Mouse (Mus musculus): ENCODE measurements around the gene Neurog3. TPM values are rescaled to one million over a fixed set of nuclear protein-coding genes. Genes with fewer than 3 reads are reported as not detected.

Neurog3 gene
- polyA plus RNA-seq, 1 experiment from 2014 or later: not detected

GRCm38 (mm10) chr10:62183053-62183452 lies 50.2 kb downstream of the Neurog3 start:
- no peak overlapping the region for H3K27ac ChIP-seq (replicated peaks; ENCODE audit: low read depth, low read length)
- ATAC-seq (ENCODE audit: low read depth) (peak; percentile 62), DNase-seq (ENCODE audit: low spot score) (peak; percentile 94)
- H3K9ac ChIP-seq (ENCODE audit: low read depth, low read length): no peak overlapping the region
- no peaks in the 10 kb centered on the region for H3K9me3 ChIP-seq (ENCODE audit: control insufficient read depth, low read length)
- 1% methylated on average over 10 of the region's 10 CpGs for WGBS
- H3K36me3 ChIP-seq (ENCODE audit: control insufficient read depth, insufficient read depth, low read length): no peaks in the 10 kb centered on the region
- no peak overlapping the region for H3K4me2 ChIP-seq (ENCODE audit: low read depth, low read length)
- no peaks in the 10 kb centered on the region for H3K4me1 ChIP-seq (ENCODE audit: control insufficient read depth, insufficient read depth, low read length)
- H3K27me3 ChIP-seq (replicated peaks; ENCODE audit: control insufficient read depth, insufficient read depth, low read length): 0 out of 2 replicates have a peak, but pooled peaks cover 3% of the 10 kb centered on the region
- no peak overlapping the region for H3K4me3 ChIP-seq (ENCODE audit: low read depth, low read length)

Other genes starting within 250 kb of the Neurog3 start
- gene Col13a1, start 154.0 kb upstream of the Neurog3 start, polyA plus RNA-seq (2014; fragmentation: Nextera tagmentation; extraction: Ambion mirVana): 7.5 and 8.7 TPM in 2 replicates
- gene Fam241b, start 10.8 kb downstream of the Neurog3 start, polyA plus RNA-seq (2014; fragmentation: Nextera tagmentation; extraction: Ambion mirVana): 3.0 and 4.2 TPM in 2 replicates
- gene Tspan15, start 98.2 kb downstream of the Neurog3 start, polyA plus RNA-seq (2014; fragmentation: Nextera tagmentation; extraction: Ambion mirVana): 9.5 and 10.3 TPM in 2 replicates
- not detected in 2 replicates for gene Tacr2, start 119.3 kb downstream of the Neurog3 start, polyA plus RNA-seq (2014; fragmentation: Nextera tagmentation; extraction: Ambion mirVana)
- 28.4 and 33.7 TPM in 2 replicates for gene Hk1, start 246.8 kb downstream of the Neurog3 start, polyA plus RNA-seq (2014; fragmentation: Nextera tagmentation; extraction: Ambion mirVana)

Measured in embryonic facial prominence, embryonic 14.5 days (tissue).